Mouse (Mus musculus) right cerebral cortex, postnatal 14 days (tissue): Measurements from ENCODE around the gene Mterf1a.
"Not testable (repeated sequence)": the region's sequence is repeated elsewhere in the genome, so short reads cannot be mapped to it uniquely, and the experiment has no call there.

ENCODE experiments used
- DNase-seq: peaks from one replicate; pipeline ENCODE4 v3.0.0; 2022

Gene Mterf1a

DNA sequence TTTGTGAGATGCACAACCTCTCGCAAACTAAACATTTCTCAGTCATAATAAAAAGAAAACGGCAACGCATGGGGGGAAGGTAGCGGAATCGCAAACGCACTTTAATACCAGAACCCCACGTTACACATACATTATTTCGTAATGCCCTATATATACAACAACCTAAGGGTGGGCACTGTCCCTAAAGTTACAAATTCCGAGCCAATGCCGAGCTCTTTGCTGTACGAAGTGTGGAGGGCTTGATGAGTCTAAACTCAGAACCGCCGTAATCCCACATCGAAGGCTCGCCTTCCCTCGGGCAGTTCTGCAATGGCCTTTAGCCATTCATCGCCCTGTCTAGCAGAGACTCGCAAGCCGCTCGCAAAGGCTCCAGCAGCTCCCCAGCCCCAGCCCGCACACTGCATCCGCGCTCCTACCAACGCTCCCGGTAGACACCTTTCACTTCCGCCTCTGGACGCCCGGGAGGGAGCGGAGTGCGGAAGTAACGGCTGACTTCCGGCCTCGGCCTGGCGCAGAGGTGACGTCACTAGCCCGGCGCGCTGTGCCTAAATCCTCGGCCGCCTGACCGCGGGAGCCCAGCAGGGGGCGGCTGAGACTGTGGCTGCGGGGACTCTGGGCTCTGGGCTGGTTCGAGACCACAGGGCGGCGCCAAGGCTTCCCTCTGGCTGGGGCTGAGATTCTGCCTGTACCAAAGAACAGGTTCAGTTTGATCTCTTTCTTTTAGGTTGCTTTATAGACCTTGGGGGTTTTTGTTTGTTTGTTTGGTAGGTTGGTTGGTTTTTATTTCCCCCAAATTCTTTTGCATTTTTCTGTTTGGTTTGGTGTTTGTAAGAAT lies at the start of gene Mterf1a:
Gene Mterf1a (minus strand): TSS at position 475 of the 835 bp plus-strand sequence.
- DNase-seq: peak; percentile 10

DNA sequence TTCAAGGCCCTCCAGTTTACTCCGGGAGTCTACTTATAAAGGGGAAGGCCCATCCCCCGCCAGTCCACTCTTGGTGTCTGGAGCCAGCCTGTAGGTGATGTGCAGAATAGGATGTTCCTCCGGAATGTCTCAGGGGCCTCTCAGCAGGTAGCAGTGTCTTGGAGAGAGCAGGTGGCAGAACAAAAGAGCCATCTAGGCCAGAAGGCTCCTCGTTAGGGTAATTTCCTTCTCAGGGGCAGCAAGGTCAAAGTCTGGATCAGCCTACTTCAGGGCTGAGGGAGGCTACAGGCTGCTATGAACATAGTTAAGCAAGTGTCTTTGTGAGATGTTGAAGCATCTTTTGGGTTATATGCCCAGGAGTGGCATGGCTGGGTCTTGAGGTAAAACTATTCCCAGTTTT lies 49.4 kb upstream of the Mterf1a start:
- peak; percentile 9 for DNase-seq

DNA sequence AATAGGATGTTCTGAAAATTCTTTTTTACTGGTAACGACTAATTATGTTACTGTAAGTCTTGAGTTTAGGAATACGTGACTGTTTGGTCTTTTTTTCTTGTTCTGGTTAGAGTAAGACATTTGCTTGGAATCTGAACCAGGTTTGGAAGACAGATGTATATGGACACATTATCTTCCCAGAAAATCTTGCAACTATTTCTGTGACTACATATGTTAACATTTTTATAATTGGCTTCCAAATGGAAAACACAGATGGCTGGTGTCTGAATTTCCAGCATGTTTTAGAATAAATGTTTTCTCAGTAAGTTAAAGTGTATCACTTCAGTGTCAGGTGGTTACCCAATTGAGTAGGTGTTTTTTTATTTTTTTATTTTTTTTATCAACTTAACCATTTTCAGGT lies 47.5 kb upstream of the Mterf1a start:
- no peak for DNase-seq

DNA sequence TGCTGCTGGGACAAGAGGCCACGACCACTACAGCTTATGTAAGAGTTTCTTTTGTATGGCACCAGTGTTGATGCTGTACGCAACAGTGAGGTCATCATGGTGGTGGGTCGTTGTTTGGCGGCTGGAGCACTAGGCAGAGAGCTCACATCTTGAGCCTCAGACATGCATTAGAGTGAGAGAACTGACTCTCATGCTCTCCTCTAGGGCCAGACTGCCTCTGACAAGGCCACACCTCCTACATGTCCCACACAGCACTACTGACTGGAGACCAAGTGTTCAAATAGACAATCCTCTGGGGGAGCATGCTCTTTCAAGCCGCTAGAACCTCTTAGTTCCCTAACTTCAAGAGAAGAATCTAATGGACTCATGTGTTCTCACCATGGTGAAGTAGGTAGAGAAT lies 45.6 kb upstream of the Mterf1a start:
- no peak for DNase-seq

DNA sequence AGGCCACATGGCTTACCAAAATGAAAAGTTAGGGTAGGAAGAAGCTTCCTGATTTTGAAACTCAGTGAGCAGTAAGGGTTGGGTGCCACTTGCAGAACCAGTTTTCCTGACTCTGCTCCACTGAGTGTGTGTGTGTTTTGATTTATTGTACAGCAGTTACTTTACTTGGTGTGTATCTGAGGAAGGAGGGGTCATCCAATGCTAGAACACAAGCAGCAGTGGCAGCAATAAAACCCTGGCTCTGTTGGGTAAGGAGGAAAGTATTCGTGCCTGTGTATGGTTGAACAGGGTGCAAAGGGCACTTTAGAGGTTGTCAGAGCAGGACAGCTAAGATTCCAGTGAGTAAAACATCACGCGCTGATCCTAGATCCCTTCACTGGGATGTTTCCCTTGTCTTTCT lies 45.2 kb upstream of the Mterf1a start:
- DNase-seq: no peak

DNA sequence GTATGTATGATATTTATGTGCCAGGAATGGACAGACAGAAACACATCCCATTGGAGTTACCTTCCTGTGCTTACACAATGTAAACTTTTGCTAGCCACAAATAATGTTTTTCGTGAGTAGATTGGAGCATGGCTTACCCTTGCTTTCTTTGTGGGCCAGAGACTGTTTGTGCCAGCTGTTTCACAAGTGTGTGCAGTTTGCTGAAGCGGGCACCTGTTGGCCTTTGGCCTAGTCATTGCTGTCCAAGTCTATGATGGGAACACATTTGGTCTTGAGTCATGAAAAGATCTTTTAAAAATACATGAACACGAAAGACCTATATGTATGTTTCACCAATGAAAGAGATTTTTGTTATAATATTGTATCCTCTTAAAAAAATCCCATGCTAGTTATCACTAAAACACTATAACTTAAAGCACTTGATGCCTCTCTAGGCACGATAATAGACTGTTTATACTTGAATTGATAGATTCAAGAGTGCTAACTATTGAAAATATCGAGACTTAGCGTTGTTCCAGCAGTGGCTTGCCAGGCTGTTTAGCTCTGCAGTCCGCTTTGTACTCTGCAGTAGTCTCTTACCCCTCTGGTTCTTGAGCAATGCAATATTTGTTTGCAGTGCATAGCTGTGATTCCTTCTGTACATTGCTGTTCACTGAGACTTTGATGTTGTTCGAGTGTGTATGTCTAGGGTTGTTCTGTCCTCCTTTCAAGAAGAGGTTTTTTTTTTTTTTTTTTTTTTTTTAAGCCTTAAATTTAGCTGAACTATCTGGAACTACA lies 42.2 kb upstream of the Mterf1a start:
- DNase-seq: no peak

DNA sequence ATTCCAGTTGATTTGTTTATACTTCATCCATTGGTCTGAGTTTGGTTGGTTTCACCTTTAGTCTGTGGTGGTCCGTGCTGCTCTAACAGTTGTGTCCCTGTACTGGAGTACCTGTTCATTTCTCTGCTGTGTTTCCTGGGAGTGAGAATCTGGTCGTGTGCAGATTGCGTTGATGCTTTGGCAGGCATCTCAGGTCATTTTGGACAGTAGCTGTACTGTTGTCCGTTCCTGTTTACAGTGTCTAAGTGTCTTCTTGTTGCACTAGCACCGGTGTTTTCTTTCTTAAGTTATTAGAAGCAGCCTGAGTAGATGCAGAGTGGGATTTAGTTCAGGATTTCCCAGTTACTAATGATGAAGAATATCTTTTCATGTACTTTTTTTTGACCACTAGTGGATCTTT lies 41.5 kb upstream of the Mterf1a start:
- DNase-seq: no peak

DNA sequence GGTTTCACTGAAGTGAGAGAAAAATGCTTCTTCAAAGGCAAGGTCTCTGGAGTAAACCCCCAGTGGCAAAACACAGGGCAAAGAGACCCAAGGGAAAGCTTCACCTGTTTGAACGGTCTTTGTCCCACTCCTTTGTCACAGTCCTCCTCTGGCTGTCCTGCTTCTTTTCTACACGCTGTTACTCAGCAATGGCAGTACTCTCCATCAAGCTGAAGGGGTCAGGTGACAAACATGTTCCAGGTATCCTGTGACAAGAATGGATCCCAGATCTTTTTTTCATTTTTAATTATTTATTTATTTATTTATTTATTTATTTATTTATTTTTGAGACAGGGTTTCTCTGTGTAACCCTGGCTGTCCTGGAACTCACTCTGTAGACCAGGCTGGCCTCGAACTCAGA lies 39.8 kb upstream of the Mterf1a start:
- no peak for DNase-seq

DNA sequence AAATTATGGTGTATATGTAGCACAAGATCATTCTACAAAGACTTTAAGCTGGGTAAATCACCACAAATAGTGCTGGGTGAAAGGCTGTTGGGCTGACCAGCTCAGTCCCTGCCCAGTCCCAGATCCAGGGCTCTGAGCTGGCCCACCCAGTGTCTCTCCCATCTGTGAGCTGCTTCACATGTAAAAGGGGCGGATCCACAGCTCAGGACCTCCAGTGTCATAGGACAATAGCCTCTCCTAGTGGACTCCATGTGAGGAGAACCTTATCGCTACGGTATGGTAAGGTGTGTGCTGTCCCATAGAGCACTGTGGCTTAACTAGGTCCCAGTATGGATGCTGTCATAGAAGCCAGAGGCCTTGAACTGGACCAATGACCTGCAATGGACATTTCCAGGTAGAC lies 37.9 kb upstream of the Mterf1a start:
- DNase-seq: no peak

DNA sequence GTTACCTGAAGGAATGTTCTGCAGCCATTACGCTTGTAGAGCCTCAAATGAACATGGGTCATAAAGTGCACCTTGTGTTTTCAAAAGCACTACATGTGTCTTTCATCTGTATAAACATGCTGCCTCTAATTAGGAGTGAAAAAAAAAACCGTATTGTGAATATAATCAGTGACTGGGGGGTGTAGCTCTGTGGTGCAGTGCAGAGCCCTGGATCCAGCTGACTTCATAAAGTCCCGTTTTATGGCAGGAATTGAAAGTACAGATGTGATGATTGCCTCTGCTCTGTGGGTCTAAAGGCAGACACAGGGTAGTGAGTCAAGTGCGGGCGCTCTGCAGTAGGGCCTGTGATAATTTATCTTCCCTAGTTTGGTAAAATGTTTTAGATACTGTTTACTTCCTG lies 37.0 kb upstream of the Mterf1a start:
- DNase-seq: no peak

DNA sequence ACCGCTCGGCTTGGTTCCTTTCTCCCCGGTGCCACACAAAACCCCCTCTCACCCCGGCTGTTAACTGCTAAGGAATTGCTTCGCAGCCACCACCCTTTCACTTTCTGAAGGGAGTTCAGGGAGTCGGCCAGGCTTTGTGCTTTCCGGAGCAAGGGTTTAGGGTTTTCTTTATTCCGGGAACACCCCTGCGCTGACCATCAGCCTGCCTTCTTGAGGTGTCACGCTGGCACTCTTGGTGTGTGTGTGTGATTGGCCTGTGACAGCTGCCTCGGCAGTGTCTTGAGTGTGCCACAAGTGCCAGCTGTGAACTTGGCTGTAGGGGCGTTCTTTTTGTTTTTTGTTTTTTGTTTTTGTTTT lies 34.9 kb upstream of the Mterf1a start:
- DNase-seq: peak; percentile 13

DNA sequence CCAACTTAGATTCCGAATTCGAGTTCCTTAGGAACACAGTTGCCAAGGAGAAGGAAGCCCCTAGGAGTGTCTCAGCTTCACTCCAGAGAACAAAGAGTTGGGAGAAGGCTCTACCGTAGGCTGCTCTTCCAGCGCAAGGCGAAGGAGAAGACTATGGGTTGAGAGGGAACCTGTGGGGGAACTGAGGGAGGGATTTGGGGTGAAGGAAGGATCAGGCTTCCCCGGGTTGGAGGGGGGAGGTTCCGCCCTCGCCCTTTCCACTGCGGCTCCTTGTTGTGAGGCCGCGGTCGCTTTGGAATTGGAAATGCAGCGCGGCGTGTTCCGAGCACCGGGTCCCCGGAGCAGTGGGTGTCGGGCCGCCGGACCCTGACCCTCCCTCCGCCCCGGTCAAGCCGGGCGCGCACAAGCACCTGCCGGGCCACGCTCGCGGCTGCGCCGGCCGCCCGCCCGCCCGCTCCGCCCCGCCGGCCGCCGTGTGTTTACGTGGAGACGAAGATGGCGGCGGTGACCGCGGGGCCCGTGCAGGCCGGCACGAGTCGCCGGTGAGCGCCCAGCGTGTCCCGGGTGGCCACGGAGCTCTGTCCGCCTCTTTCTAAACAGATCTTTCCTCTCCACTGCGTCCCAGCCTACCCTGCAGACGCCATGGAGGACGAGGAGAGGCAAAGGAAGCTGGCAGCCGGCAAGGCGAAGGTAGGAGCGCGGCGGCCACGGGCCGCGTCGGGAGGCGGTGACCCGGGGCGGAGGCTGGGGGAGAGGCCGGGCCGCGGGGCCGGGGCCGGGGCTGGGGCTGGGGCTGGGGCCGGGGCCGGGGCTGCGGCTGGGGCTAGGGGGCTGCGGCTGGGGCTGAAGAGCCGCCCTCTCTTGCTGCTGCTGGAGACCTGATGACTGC lies 34.3 kb upstream of the Mterf1a start, which contains the start of gene Akap9:
Gene Akap9 (plus strand): TSS at position 254 of the 889 bp plus-strand sequence.
- DNase-seq: peak; percentile 61

DNA sequence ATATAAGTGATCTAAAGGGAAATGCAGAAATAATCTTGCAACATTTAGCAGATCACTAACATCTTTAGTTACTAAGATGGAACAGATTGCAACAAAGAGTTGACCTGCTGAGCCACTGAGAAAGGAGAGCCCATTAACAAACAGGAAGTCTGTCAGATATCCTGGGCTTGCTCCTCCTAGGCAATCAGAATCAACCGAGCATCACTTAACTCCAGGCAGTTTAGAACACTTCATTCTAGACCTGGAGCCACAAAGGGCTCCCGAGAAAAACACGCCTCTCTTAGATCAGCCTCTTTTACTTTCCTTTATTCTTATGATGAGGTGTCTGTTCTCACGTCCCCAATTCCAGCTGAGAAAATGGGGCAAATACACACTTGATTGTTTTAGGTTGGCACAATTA lies 32.9 kb upstream of the Mterf1a start:
- DNase-seq: no peak

DNA sequence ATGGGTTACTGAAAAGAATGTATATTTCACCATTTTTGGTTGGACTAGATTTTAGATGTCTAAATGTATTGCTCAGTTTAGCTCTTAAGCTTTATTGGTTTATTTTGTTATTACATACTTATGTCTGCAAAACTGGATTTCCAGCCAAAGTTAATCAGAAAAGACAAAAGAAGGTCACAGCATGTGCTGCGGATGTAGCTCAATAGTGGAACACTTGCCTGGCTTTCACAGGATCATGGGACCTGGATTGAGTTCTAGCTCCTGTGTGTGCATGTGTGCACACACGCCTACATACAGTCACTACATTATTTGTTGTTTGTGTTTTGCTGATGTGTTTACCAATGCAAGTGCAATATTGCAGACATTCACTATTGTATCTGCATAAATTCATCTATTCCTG lies 28.6 kb upstream of the Mterf1a start:
- DNase-seq: no peak

DNA sequence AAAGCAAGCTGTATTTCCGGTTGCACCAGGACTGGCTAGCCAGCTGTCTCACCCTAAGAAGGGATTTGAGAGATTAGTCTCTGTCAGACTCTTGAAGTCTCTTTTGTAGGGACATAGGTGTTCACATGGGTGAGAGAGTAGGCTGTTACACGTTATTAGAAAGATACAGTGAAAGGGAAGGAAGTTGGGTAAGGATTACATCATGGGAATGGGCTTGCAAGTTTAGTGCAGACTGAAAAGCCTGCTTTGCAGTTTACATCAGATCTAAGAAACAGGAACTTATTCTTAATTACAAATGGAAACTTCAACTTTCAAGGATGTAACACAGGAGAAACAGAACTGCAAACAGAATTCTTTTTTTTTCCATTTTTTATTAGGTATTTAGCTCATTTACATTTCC lies 11.7 kb upstream of the Mterf1a start:
- DNase-seq: no peak

DNA sequence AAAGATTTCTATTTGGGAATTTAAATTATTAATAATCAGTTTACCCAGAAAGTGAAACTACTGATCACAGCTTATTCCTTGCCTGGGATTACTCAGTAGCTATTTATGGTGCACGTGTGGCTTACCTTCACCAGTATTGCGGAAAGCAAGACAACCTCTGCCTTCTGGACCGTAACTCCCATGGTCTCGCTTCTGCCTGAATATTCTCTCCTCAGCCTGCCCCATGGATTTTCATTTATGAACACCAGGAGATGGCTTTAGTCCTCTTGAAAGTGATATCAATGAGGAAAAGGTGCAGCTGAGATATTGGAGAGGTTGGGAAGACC lies 524 bp upstream of the Mterf1a start:
- not testable (repeated sequence) for DNase-seq

DNA sequence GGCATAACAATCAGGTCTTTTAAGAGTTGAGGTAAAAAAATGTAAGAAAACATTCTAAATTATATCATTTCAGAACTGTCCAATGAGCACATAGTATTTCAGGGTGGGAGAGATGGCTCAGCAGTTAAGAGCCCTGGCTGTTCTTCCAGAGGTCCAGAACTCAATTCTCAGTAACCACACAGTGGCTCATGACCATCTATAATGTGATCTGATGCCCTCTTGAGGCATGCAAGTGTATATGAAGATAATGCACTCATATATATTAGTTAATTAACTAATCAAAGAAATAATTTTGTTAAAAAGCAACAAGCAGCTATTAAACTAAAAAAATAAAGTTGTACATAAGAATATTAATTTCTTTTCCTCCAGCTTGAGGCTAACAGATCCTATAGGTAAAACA lies 4.5 kb downstream of the Mterf1a start:
- no peak for DNase-seq

DNA sequence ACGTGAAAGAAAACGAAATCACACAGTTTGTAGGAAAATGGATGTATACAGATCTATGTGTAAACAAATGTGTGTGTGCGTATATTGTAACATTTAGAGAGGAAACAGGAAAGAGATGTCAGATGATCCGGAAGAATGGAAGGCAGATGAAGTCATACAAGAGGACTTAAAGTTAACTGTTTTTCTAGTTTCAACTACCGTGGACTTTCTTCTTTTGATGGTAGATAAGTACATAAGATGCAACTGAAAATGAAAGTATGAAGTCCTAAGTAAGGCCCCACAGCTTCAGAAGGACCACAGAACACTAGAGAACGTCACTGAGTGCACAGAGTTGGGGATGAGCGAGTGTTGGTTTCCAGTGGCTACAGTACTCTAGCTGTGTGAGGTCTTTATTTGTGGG lies 6.9 kb downstream of the Mterf1a start:
- not testable (repeated sequence) for DNase-seq

DNA sequence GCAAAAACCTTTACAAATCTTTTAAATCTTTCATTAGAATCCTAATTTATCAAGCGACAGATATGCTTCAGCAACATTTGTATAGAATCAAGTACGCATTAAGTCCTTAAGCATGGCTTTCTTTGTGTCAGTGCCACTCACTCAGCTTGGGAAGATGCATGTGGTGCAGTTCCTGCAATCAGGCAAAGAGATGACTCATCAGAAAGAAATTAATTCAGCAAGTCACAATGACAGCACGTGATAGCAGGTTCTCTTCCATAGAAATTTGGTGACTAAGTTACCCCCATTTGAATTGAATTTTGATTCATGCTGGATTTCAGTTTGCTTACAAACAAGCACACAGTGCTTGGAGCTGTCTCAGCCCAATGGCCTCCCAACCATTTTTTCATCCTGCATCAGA lies 20.2 kb downstream of the Mterf1a start:
- DNase-seq: no peak

DNA sequence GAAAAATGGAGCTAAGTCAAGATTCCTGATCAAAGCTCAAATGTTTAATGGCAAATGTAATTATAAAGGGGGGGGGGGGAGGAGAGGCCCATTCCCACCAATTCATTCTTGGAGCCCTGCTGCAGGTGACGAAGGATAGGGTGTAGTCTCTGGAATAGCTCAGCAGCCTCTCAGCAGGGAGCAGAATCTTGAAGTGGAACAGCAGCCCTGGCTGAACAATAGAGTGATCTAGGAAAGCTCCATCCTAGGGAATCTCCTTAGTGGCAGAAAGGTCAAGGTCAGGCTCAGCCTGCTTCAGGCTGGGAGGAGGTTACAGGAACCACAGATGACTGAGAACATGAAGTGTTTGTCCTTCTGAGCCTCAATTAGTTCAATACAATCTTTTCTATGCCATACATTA lies 21.4 kb downstream of the Mterf1a start:
- DNase-seq: no peak

DNA sequence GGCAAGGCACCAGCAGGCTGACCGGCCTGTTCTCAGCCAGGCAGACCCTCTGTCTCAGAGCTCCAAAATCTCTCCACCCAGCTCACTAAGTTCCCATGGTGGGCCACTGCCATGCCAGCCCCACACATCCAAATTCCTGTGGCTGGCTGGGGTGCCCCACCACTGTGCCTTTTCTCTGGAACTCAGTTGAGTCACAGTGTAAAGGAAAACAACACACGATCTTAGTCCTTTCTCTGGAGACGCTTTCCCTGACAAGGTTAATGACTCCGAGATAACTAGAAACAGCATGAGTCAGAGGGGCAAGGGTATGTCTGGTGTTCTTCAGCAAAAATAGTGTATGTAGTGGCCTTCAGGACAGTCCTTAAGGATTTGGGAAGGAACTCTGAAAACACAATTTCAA lies 23.6 kb downstream of the Mterf1a start:
- no peak for DNase-seq

DNA sequence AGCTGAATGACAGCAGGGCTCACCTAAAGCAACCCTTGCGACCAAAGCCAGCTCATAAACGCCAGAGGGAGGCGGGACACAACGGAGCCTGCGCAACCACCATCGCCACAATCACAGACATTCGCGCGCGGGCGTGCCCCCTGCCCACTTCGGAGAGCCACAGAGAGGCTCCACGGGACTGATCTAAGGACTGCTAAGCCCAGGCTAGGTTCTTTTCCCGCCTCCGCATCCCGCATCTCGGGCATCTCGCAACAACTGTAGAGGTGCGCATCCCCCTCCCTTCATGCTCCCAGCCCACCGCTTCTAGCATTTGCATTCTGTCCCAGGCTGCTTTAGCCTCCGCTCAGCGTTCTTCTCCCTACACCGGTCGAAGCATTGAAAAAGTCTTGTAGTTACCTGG lies 48.7 kb downstream of the Mterf1a start, which contains the start of gene Lrrd1:
Gene Lrrd1 (plus strand): TSS at position 148 of the 400 bp plus-strand sequence.
- DNase-seq: peak; percentile 13
